Mouse (Mus musculus): ENCODE data around the gene Atp10a. TPM values are rescaled to one million over a fixed set of nuclear protein-coding genes. Genes with fewer than 3 reads are reported as not detected.
A peak's percentile ranks its signal among the peaks of the same experiment; 100 is the strongest.
"Not testable (repeated sequence)": the region's sequence is repeated elsewhere in the genome, so short reads cannot be mapped to it uniquely, and the experiment has no call there.

The Atp10a gene
- polyA plus RNA-seq, 1 experiment from 2014 or later = 2.2 TPM

DNA sequence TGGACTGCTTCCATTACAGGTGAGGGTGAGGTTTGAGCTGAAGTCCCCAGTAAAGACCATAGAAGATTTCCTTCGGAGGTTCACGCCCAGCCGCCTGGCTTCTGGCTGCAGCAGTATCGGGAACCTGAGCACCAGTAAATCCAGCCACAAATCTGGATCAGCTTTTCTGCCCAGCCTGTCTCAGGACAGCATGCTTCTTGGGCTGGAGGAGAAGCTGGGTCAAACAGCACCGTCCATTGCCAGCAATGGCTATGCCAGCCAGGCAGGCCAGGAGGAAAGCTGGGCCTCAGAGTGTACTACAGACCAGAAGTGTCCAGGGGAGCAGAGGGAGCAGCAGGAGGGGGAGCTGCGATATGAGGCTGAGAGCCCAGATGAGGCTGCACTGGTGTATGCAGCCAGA lies 141.3 kb downstream of the Atp10a start:
- 88% methylated on average over 6 of the region's 6 CpGs for WGBS
- ATAC-seq (ENCODE audit: insufficient number of reproducible peaks, low FRiP score) = no peak

DNA sequence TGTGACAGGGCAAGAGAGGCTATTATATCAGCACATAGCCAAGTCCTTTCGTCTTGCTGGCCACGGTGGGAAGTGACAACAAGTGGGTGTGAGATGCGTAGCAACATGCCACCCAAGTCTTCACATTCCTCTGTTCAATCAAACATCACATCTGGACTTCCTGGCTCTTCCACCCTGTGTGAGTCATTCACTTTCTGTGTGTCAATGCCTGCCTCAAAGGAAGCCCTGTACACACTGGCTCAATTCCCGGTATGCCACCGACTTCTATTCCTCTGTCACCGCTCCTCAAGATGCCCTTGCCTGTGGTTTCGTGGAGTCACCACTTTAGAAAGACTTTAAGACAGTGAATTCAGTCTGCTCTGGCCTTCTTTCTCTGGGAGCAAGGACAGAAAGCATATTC lies 144.9 kb downstream of the Atp10a start:
- no peak overlapping the region for H3K4me3 ChIP-seq
- H3K27ac ChIP-seq (ENCODE audit: poor library complexity, severe bottlenecking) = no peak overlapping the region
- no peak overlapping the region for H3K4me2 ChIP-seq
- no peak overlapping the region for H3K9ac ChIP-seq
- WGBS = 51% methylated on average over 7 of the region's 7 CpGs
- no peaks in the 10 kb centered on the region for H3K9me3 ChIP-seq (replicated peaks)
- no peaks in the 10 kb centered on the region for H3K27me3 ChIP-seq (replicated peaks)
- ATAC-seq (ENCODE audit: insufficient number of reproducible peaks, low FRiP score) = no peak
- H3K36me3 ChIP-seq = no peaks in the 10 kb centered on the region
- H3K4me1 ChIP-seq (replicated peaks) = peaks cover 21% of the 10 kb centered on the region

More for the DNA sequence above, 141.3 kb downstream of the Atp10a start:
- no peak overlapping the region for H3K4me2 ChIP-seq
- peaks cover 21% of the 10 kb centered on the region for H3K4me1 ChIP-seq (replicated peaks)
- H3K36me3 ChIP-seq = no peaks in the 10 kb centered on the region
- no peak overlapping the region for H3K27ac ChIP-seq (ENCODE audit: poor library complexity, severe bottlenecking)
- no peak overlapping the region for H3K9ac ChIP-seq
- no peaks in the 10 kb centered on the region for H3K9me3 ChIP-seq (replicated peaks)
- no peak overlapping the region for H3K4me3 ChIP-seq
- no peaks in the 10 kb centered on the region for H3K27me3 ChIP-seq (replicated peaks)

DNA sequence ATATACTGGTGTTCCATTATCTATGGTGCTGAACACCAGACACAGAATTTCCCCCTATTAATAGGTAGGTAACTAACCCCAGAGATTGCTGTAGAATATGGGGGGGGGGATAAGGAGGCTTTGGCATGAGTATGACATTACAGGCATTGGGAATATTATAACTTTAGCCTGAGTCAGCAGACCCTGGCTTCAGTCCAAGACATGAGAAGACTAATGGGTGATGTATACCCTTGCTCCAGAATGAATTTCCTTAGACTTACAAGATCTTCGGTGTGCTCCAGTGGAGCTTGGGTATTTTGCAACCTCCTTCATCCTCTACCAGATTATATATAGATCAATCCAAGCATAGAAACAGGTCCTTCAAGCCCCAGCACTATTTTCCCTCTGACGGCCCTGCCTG lies 145.8 kb downstream of the Atp10a start:
- no peak overlapping the region for H3K4me3 ChIP-seq
- H3K9me3 ChIP-seq (replicated peaks) = no peaks in the 10 kb centered on the region
- H3K4me2 ChIP-seq = no peak overlapping the region
- no peak overlapping the region for H3K9ac ChIP-seq
- ATAC-seq (ENCODE audit: insufficient number of reproducible peaks, low FRiP score) = no peak
- H3K27me3 ChIP-seq (replicated peaks) = no peaks in the 10 kb centered on the region
- H3K27ac ChIP-seq (ENCODE audit: poor library complexity, severe bottlenecking) = no peak overlapping the region
- peaks cover 21% of the 10 kb centered on the region for H3K4me1 ChIP-seq (replicated peaks)
- 59% methylated on average over 2 of the region's 2 CpGs for WGBS
- no peaks in the 10 kb centered on the region for H3K36me3 ChIP-seq

DNA sequence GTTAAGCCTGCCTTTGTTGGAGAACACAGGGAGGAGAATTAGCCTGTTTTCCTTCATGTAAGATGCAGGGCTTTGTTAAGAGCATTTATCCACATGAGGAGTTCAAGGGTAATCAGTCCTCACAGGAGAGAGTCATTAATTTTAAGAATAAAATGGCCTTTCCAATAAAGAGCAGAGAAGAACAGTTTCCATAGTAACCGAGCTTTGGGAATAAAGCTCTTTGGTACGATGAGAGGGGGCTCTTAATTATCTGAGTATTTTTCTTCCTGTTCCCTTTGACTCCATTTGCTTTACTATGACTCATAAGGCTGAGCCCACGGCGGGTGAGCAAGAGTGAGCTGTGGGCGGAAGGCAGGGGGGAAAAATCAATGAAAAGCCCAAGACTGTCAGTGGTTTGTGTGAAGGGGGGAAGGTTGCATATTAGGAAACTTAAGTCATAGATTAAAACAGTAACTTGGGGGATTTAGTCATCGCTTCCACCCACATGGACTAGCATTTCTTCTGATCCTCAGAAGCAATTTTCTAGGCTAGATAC lies 166.2 kb downstream of the Atp10a start:
- 58% methylated on average over 6 of the region's 6 CpGs for WGBS

DNA sequence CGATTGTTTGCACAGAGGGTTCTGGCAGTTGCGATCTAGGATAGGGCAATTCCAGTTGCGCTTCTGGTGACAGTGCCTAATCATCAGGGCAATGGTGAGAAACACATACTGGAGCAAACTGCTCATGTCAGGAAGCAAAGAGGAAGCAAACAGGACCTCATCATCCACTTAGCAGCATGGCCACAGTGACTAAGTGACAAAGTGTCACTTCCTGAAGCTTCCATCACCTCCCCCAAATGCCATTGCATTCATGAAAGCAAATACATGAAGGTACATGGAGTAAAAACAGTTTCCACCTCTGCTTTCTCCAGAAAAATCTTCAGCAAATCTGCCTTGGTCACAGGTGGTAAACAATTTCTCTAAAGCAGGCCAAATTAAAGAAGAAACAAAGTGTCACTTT lies 168.7 kb downstream of the Atp10a start:
- Histone ChIP-seq H3K9me3 (replicated peaks) (no peaks in the 10 kb centered on the region), H3K36me3 (0 out of 2 replicates have a peak, but pooled peaks cover 9% of the 10 kb centered on the region), H3K4me3 (no peak overlapping the region), H3K27me3 (replicated peaks) (no peaks in the 10 kb centered on the region), H3K9ac (no peak overlapping the region), H3K4me1 (replicated peaks) (peaks cover 17% of the 10 kb centered on the region), H3K4me2 (no peak overlapping the region), H3K27ac (ENCODE audit: poor library complexity, severe bottlenecking) (no peak overlapping the region)
- no peak for ATAC-seq (ENCODE audit: insufficient number of reproducible peaks, low FRiP score)
- WGBS = 59% methylated on average over 3 of the region's 3 CpGs

More for the DNA sequence above, 166.2 kb downstream of the Atp10a start:
- no peak overlapping the region for H3K4me2 ChIP-seq
- H3K4me3 ChIP-seq = no peak overlapping the region
- H3K4me1 ChIP-seq (replicated peaks) = peaks cover 12% of the 10 kb centered on the region
- no peaks in the 10 kb centered on the region for H3K27me3 ChIP-seq (replicated peaks)
- H3K9me3 ChIP-seq (replicated peaks) = no peaks in the 10 kb centered on the region
- 0 out of 2 replicates have a peak, but pooled peaks cover 2% of the 10 kb centered on the region for H3K36me3 ChIP-seq
- no peak overlapping the region for H3K27ac ChIP-seq (ENCODE audit: poor library complexity, severe bottlenecking)
- H3K9ac ChIP-seq = no peak overlapping the region
- ATAC-seq (ENCODE audit: insufficient number of reproducible peaks, low FRiP score) = no peak

DNA sequence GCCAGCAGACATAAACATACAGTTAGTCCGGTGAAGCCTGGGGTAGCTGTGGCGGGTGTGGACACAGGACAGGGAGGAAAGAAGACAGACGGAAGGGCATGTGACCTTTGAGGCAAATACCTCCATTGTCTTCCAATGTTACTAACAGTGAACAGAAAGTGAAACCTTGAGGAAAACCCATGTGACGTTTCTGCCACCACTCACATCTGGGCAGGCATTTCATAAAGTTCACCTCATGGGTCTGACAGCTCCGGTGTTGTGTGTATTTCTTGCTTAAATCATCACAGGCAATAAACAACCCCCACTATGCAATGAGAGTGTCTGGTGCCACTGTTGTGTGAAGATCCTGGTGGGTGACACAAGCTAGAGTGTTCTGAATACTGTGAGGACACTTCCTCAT lies 173.1 kb downstream of the Atp10a start:
- Histone ChIP-seq H3K36me3 (0 out of 2 replicates have a peak, but pooled peaks cover 9% of the 10 kb centered on the region), H3K9ac (no peak overlapping the region), H3K9me3 (replicated peaks) (no peaks in the 10 kb centered on the region), H3K4me2 (no peak overlapping the region), H3K27ac (ENCODE audit: poor library complexity, severe bottlenecking) (no peak overlapping the region), H3K4me3 (no peak overlapping the region), H3K4me1 (replicated peaks) (peaks cover 16% of the 10 kb centered on the region), H3K27me3 (replicated peaks) (no peaks in the 10 kb centered on the region)
- WGBS = 67% methylated on average over 5 of the region's 5 CpGs
- ATAC-seq (ENCODE audit: insufficient number of reproducible peaks, low FRiP score) = no peak

DNA sequence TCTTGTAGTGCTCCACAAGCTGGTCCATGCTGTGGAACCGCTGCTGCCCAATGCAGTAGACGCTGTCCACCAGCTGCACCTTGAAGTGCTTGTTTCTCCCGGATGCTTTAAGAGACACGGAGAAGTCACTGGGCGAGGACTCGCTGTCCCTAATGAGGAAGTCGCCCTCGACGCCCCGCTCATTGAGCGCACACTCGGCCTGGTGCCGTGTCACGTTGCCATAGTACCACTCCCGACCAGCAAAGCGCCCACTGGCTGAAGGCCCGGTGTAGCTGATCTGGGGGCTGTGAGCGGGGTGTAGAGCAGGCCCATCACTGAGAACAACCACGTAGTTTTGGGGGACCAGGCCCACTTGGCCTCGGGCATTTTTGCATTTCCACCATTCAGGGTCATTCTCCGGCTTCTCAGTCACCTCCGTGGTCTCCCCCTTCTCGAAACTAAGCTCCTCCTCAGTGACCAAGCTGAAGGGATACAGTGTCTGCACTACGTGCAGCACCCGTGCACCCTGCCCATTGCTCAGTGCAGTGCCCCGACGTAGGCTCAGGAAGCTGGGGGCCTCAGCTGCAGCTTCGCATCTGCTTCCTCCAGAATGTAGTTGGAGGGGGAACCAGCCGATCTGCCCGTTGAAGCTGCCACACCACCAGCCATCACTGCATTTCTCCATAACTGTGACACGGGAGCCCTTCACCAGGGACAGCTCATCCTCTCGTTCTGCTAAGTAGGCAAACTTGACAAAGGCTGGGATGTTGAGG lies 181.1 kb downstream of the Atp10a start:
- ATAC-seq (ENCODE audit: insufficient number of reproducible peaks, low FRiP score); H3K36me3 ChIP-seq; H3K4me1 ChIP-seq (replicated peaks); H3K4me2 ChIP-seq; H3K4me3 ChIP-seq; H3K9ac ChIP-seq; H3K27ac ChIP-seq (ENCODE audit: poor library complexity, severe bottlenecking); H3K9me3 ChIP-seq (replicated peaks); H3K27me3 ChIP-seq (replicated peaks): not testable (repeated sequence)
- 89% methylated on average over 32 of the region's 32 CpGs for WGBS

DNA sequence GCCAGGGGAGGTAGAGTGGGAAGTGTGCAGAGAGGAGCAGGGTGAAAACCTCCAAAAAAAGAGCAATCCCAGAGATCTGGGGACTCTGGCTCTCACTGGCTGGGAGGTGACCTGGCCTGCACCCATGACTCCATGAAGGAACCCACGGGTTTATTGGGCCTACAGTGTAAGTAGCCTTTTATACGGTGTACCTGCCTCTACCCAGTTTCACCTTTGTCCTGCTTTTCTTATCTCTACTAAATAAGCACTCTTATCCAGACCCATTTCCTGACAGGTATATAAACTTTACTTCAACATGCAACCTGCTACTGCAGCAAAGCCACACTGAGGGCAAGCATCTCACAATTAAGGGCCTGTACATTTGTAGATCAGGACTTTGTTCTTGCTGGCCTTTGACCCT lies 184.4 kb downstream of the Atp10a start:
- H3K27ac ChIP-seq (ENCODE audit: poor library complexity, severe bottlenecking) = no peak overlapping the region
- no peak overlapping the region for H3K4me3 ChIP-seq
- no peak overlapping the region for H3K4me2 ChIP-seq
- H3K4me1 ChIP-seq (replicated peaks) = peaks cover 27% of the 10 kb centered on the region
- ATAC-seq (ENCODE audit: insufficient number of reproducible peaks, low FRiP score) = no peak
- WGBS = 73% methylated on average over 2 of the region's 2 CpGs
- no peaks in the 10 kb centered on the region for H3K27me3 ChIP-seq (replicated peaks)
- H3K9me3 ChIP-seq (replicated peaks) = no peaks in the 10 kb centered on the region
- H3K36me3 ChIP-seq = no peaks in the 10 kb centered on the region
- no peak overlapping the region for H3K9ac ChIP-seq

DNA sequence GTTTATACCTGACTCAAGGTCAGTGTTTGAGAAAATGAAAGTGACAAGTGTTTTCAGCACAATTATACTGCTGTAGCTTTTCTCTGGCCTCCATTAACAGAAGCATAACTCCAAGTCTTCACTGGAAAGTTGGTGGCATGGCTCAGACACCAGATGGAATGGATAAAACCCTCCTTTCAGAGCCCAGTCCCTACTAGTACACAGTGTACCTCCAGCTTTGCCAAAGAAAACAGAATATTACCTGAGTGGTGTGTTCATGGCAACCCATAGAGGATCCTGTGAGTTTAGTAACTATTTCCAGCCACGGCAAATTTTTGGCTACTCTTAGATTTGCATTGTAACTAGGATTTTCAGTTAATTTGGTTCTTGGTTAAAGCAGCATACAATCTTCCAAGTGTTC lies 185.1 kb downstream of the Atp10a start:
- Histone ChIP-seq H3K4me2 (no peak overlapping the region), H3K27me3 (replicated peaks) (no peaks in the 10 kb centered on the region), H3K9me3 (replicated peaks) (no peaks in the 10 kb centered on the region), H3K4me1 (replicated peaks) (peaks cover 27% of the 10 kb centered on the region), H3K36me3 (no peaks in the 10 kb centered on the region), H3K4me3 (no peak overlapping the region), H3K27ac (ENCODE audit: poor library complexity, severe bottlenecking) (no peak overlapping the region), H3K9ac (no peak overlapping the region)
- ATAC-seq (ENCODE audit: insufficient number of reproducible peaks, low FRiP score) = no peak
- 82% methylated on average over 1 of the region's 1 CpGs for WGBS

DNA sequence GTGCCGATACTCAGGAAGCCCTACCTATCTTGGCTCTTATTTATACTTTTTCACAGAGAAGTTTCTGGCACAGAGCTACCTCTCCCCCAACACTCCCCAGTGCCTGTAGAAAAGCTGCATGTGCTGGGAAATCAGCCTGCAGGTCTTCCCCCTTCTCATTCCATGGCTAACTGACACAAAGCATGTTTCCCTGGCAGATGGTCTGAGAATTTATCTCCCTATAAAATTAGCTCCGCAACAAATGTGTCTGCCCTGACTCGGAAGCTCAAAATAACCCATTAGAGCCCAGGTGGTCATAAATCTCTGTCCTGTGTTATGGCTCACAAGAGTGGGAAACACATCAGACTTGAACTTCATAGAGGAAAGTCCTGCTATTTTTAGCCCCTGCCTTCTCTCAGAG lies 186.9 kb downstream of the Atp10a start:
- WGBS = 18% methylated on average over 3 of the region's 3 CpGs
- no peaks in the 10 kb centered on the region for H3K9me3 ChIP-seq (replicated peaks)
- peaks cover 27% of the 10 kb centered on the region for H3K4me1 ChIP-seq (replicated peaks)
- ATAC-seq (ENCODE audit: insufficient number of reproducible peaks, low FRiP score) = no peak
- H3K4me3 ChIP-seq = no peak overlapping the region
- peak overlapping the region; percentile 93 for H3K27ac ChIP-seq (ENCODE audit: poor library complexity, severe bottlenecking)
- H3K4me2 ChIP-seq = peak overlapping the region; percentile 17
- H3K27me3 ChIP-seq (replicated peaks) = no peaks in the 10 kb centered on the region
- no peaks in the 10 kb centered on the region for H3K36me3 ChIP-seq
- H3K9ac ChIP-seq = no peak overlapping the region; the same call in 1 of the 2 replicates

DNA sequence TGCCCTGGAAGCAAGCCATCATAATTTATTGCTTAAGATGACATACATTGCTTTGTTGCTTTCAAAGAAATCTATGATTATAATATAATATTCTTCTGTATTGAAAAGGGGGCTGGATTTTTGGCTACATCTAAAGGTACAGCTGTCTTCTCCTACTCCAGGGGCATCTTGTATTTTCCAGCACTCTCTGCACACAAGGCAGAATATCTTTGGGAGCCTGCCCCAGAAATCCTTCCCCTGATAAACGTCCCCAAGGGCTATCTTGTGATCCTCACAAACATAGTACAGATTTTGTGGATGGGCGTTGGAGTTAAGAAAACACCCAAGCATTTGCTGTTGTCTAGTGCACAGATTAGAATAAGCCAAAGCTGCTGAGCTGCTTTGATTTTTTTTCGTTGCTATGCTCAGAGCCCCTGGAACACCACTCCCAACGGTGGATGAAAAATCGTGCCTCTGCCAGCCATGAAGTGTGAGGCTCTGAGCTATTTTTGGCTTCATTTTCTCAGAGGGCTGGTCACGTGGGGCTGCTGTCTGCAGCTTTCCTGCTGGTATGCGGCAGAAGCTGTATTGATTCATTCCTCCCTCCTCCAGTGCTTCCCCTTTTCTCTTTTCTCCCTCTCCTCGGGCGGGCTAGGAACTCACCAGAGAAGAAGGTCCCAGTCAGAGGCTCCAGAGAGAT lies 187.9 kb downstream of the Atp10a start:
- Histone ChIP-seq H3K36me3 (no peaks in the 10 kb centered on the region), H3K4me2 (peak overlapping the region; percentile 39), H3K27ac (ENCODE audit: poor library complexity, severe bottlenecking) (peak overlapping the region; percentile 92), H3K4me3 (no peak overlapping the region), H3K9me3 (replicated peaks) (no peaks in the 10 kb centered on the region), H3K4me1 (replicated peaks) (peaks cover 27% of the 10 kb centered on the region), H3K27me3 (replicated peaks) (no peaks in the 10 kb centered on the region), H3K9ac (no peak overlapping the region)
- 0% methylated on average over 9 of the region's 9 CpGs for WGBS
- ATAC-seq (ENCODE audit: insufficient number of reproducible peaks, low FRiP score) = peak; percentile 92

All from heart, embryonic 12.5 days (tissue).